ENCODE assay signal across 15 mouse cellular contexts in the genomic region with DNA sequence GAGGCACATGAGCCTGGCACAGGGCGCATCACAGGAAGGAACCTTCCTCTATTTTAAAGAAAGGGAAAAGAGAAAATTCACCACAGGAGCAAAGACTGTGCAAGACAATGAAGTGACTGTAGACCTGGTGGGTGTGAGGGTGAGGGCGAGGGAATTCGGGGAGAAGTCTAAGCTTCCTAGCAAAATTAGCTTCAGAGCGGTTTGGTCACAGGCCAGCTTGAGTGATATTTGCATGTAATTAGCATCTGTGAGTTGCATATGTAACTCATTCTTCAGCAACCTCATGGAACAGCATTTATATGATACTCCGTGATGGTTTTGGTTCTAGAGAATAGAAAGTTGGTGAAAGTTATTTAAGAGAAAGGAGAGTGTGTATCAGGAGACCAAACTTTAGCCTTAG.
"Had no signal": no experiment of that assay in that cellular context is flagged by ENCODE, and none has a peak within 500 bp of the region (broad histone marks: within the 10 kb centered on the region; RNA-seq: fewer than 3 reads in every experiment).

No protein-coding gene starts in this region.

- H3K9ac ChIP-seq: liver, embryonic 13.5 days; neural tube, embryonic 12.5 days; neural tube, embryonic 15.5 days had no signal

- H3K27ac ChIP-seq: kidney, postnatal 0 days; left cerebral cortex, adult 2 months; liver, embryonic 13.5 days; neural tube, embryonic 12.5 days; neural tube, embryonic 15.5 days had no signal

- H3K9me3 ChIP-seq: neural tube, embryonic 12.5 days; neural tube, embryonic 15.5 days had no signal

- H3K36me3 ChIP-seq: liver, embryonic 13.5 days; neural tube, embryonic 12.5 days; neural tube, embryonic 15.5 days had no signal

- H3K4me2 ChIP-seq: liver, embryonic 13.5 days; midbrain, embryonic 11.5 days; neural tube, embryonic 12.5 days; neural tube, embryonic 15.5 days had no signal

- DNase-seq: kidney, postnatal 36 days; layer of hippocampus, postnatal 36 days; liver, embryonic 13.5 days; lung, adult 2 months; lung, postnatal 14 days; lung, postnatal 4 days; midbrain, embryonic 14.5 days; thymus, adult 18-20 months; thymus, postnatal 14 days; thymus, postnatal 4 days had no signal

- H3K4me1 ChIP-seq: liver, embryonic 13.5 days; neural tube, embryonic 12.5 days had no signal

- H3K4me3 ChIP-seq: left cerebral cortex, adult 2 months; liver, embryonic 13.5 days; neural tube, embryonic 12.5 days; neural tube, embryonic 15.5 days had no signal

- H3K27me3 ChIP-seq: liver, embryonic 13.5 days; neural tube, embryonic 12.5 days; neural tube, embryonic 15.5 days had no signal
